Mouse (Mus musculus) intestine, postnatal 0 days (tissue): ENCODE data around the gene Gm10912. TPM values are rescaled to one million over a fixed set of nuclear protein-coding genes. Genes with fewer than 3 reads are reported as not detected.

Experiments
- ATAC-seq: fragments of 200-750 bp; cut with Nextera tagmentation; 2 replicates; pipeline ENCODE4 v1.8.0; 2017; ENCODE audit warnings: mild to moderate bottlenecking, moderate TSS enrichment, moderate library complexity
- H3K27ac ChIP-seq: fragments of 300-500 bp; sonication (generic); 2 replicates; pipeline ENCODE4 v1.5.1; 2014; ENCODE audit warnings: mild to moderate bottlenecking, low read depth, low read length, moderate library complexity
- H3K27me3 ChIP-seq: fragments of 300-500 bp; sonication (generic); replicated peaks from 2 replicates; pipeline ENCODE4 v1.6.1; 2014; ENCODE audit warnings: low read length, mixed read lengths; ENCODE audit not compliant: control insufficient read depth, insufficient read depth
- H3K36me3 ChIP-seq: fragments of 300-500 bp; sonication (generic); 2 replicates; pipeline ENCODE4 v1.6.1; 2014; ENCODE audit warnings: mild to moderate bottlenecking, moderate library complexity; ENCODE audit not compliant: control insufficient read depth, insufficient read depth
- H3K4me1 ChIP-seq: fragments of 300-500 bp; sonication (generic); replicated peaks from 2 replicates; pipeline ENCODE4 v1.6.1; 2014; ENCODE audit warnings: antibody characterized with exemption, low read length, mixed read lengths; ENCODE audit not compliant: control insufficient read depth, insufficient read depth
- H3K4me2 ChIP-seq: fragments of 300-500 bp; sonication (generic); replicated peaks from 2 replicates; pipeline ENCODE4 v1.6.1; 2014; ENCODE audit warnings: low read depth, mild to moderate bottlenecking, moderate library complexity
- H3K4me3 ChIP-seq: fragments of 300-500 bp; sonication (generic); 2 replicates; pipeline ENCODE4 v1.5.1; 2014; ENCODE audit warnings: low read depth, low read length
- H3K9ac ChIP-seq: fragments of 300-500 bp; sonication (generic); 2 replicates; pipeline ENCODE4 v1.6.1; 2014; ENCODE audit warnings: mild to moderate bottlenecking, low read depth, low read length
- H3K9me3 ChIP-seq: fragments of 300-500 bp; sonication (generic); 2 replicates; pipeline ENCODE4 v1.6.1; 2016; ENCODE audit warnings: mixed run types; ENCODE audit not compliant: control insufficient read depth
- CTCF ChIP-seq: sonication (generic); IDR thresholded peaks from 2 replicates; pipeline ENCODE4 v1.5.1; 2016; ENCODE audit warnings: low read depth, mild to moderate bottlenecking, control low read depth, antibody characterized with exemption, moderate library complexity
- WGBS: fragments of 180-500 bp; shearing (Covaris S2); extraction: QIAGEN DNeasy Blood & Tissue Kit; methylation state at CpG from one replicate; pipeline ENCODE4 v1.1.7; 2014; 5-methylcytosine and 5-hydroxymethylcytosine counted together
- polyA plus RNA-seq: library from polyadenylated mRNA; unstranded; fragments of >200 nt; fragmentation: Nextera tagmentation; extraction: Ambion mirVana; gene quantifications from 2 replicates; pipeline ENCODE4 v1.2.1, GENCODE M21; 2015

The Gm10912 gene
- polyA plus RNA-seq, 1 experiment from 2014 or later: not detected

DNA sequence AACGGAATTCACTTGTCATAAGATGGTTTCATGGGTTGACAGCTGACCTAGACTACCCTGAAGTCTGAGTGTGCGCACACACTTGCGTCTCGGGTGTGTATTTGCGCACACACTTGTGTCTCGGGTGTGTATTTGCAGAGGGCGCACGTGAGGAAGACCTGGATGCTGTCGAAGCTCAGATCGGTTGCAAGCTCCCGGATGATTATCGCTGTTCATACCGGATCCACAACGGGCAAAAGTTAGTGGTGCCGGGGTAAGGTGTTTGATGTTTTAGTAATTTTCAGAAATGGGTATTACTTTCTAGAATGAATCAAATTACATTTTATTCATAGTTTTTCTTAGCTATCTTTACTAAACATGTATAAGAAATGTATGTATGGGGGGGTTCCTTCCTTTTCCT lies 22.9 kb upstream of the Gm10912 start:
- TF ChIP-seq CTCF: no peak
- Histone ChIP-seq H3K4me3 (no peak overlapping the region), H3K4me2 (no peak overlapping the region), H3K27ac (no peak overlapping the region), H3K9ac (no peak overlapping the region), H3K9me3 (no peaks in the 10 kb centered on the region), H3K27me3 (no peaks in the 10 kb centered on the region), H3K4me1 (no peaks in the 10 kb centered on the region), H3K36me3 (peaks cover 26% of the 10 kb centered on the region)
- ATAC-seq: no peak
- WGBS: 93% methylated on average over 15 of the region's 15 CpGs

DNA sequence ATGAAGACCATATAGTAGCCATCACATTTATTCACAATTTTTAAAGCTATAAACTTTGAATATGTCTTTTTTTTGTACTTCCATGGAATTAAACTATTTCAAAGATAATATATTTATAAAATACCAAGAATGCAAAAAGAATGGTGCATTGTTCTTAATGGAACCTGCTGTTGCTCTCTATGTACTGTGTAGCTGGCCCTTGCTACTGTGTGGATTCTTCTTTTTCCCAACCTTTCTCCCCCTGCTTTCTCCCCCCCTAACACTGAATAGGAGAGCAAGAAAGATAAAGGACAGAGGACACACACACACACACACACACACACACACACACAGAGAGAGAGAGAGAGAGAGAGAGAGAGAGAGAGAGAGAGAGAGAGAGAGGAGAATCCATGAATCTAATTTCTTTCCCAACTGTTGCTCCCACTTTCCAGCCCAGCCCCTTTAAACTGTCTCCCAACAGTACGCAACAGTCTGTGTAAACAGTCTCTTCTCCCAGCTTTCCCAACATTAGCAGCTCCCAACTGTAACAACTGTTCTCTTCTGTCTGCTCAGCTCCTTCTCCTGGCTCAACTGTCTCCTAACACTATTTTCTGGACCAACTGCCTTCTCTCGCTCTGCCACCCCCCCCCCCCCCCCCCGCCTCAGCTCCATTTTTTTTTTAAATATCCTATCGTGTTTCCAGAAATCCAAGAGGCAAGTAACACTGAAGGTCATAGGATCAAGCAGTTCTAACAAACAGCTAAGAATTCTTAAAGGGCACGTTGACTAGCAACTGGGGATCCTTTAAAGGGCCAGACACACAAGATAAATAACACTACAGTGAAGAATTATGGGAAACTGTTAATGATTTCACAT lies 21.8 kb upstream of the Gm10912 start:
- H3K9ac ChIP-seq: no peak overlapping the region
- no peaks in the 10 kb centered on the region for H3K27me3 ChIP-seq
- H3K36me3 ChIP-seq: peaks cover 30% of the 10 kb centered on the region
- H3K9me3 ChIP-seq: no peaks in the 10 kb centered on the region
- no peak for TF ChIP-seq CTCF
- H3K4me1 ChIP-seq: no peaks in the 10 kb centered on the region
- 36% methylated on average over 5 of the region's 5 CpGs for WGBS
- no peak for ATAC-seq
- no peak overlapping the region; the same call in 1 of the 2 replicates for H3K27ac ChIP-seq
- no peak overlapping the region for H3K4me3 ChIP-seq
- H3K4me2 ChIP-seq: no peak overlapping the region

DNA sequence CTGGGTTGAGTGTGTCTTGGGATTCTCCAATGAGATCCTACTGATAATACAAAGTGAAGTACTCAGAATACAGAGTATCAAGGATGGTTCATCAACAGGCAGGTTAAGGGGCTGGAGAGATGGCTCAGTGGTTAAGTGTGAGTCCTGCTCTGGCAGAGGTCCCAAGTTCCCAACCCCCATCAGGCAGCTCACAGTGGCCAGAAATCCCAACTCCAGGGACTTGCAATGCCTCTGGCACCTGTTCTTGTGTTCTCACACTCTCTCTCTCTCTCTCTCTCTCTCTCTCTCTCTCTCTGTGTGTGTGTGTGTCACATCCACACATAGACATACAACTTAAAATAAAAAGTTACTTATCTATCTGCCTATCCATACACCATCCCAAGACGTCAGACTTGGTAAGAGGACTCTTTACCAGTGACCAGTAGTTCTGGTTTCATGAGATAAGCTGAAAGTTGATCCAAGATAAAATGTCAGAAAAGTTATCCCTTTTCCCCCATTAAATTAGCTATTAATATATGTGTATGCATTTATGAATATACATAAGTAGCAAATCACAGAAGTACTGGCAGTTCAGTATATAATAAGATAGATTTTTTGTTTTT lies 21.0 kb upstream of the Gm10912 start:
- no peak for TF ChIP-seq CTCF
- 79% methylated on average over 1 of the region's 1 CpGs for WGBS
- no peak for ATAC-seq

DNA sequence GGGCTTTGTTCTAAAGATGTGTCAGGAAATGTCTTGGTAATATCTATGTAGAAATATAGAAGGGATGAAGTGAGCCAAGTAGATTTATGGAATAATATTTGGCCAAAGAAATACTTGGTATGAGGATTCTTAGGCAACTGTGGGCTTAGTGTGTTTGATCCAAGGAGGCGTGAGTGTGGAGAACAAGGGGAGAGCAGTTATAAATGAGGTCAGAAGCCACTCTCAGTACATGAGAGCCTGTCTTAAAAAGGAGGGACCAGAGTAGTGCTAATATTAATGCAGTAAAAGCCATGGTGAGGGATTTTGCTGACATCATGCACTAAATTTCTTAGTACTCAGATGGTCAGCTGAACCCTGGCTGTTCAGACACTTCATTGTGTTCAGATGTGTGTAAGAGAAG lies 7.2 kb upstream of the Gm10912 start:
- no peaks in the 10 kb centered on the region for H3K4me1 ChIP-seq
- H3K9ac ChIP-seq: no peak overlapping the region
- H3K4me3 ChIP-seq: no peak overlapping the region
- no peaks in the 10 kb centered on the region for H3K9me3 ChIP-seq
- peaks cover 36% of the 10 kb centered on the region for H3K36me3 ChIP-seq
- WGBS: 80% methylated on average over 1 of the region's 1 CpGs
- H3K27me3 ChIP-seq: no peaks in the 10 kb centered on the region
- no peak overlapping the region for H3K27ac ChIP-seq
- no peak for TF ChIP-seq CTCF
- ATAC-seq: no peak
- H3K4me2 ChIP-seq: no peak overlapping the region

More for the DNA sequence above, 21.0 kb upstream of the Gm10912 start:
- Histone ChIP-seq H3K36me3 (peaks cover 27% of the 10 kb centered on the region), H3K9ac (no peak overlapping the region), H3K9me3 (no peaks in the 10 kb centered on the region), H3K4me1 (no peaks in the 10 kb centered on the region), H3K27me3 (no peaks in the 10 kb centered on the region), H3K27ac (no peak overlapping the region), H3K4me2 (no peak overlapping the region), H3K4me3 (no peak overlapping the region)

DNA sequence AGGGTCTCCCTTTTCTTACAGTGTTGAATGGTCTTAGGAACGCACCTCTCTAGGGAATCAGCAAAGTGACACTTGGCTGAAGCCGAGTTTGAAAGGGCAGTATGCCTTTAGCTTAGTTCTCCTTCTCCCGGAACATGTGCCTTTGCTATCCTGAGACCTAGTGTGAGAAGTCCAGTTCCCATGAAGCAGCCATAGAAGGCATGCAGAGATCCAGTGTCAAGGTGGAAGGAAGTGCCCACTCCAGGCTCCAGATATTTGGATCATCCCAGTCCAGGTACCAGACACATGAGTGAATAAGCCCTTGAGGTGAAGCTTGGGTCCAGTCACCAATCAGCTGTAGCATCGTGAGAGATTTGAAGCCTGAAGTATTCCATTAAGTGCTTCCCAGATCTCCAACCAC lies 6.7 kb upstream of the Gm10912 start:
- Histone ChIP-seq H3K4me2 (no peak overlapping the region), H3K9me3 (no peaks in the 10 kb centered on the region), H3K27ac (no peak overlapping the region), H3K27me3 (no peaks in the 10 kb centered on the region), H3K4me3 (no peak overlapping the region), H3K36me3 (peaks cover 32% of the 10 kb centered on the region), H3K9ac (no peak overlapping the region), H3K4me1 (no peaks in the 10 kb centered on the region)
- no peak for TF ChIP-seq CTCF
- ATAC-seq: no peak
- WGBS: 93% methylated on average over 4 of the region's 4 CpGs

DNA sequence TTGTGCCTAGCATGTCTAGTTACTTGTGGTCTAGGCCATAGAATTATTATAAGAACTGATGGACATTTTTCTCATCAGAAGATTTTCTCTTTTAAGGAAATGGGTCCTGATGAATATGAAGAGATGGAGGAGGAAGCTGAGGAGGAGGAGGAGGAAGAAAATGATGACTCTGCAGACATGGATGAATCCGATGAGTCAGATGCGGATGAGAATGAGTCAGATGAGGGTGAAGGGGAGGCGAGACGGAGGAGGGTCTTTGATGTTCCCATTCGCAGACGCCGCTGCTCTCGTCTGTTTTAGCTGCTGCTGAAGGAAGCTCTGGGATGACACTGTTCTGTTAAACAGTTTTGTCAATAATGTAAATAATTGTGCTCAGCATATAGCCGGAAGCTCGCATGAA lies 5.8 kb upstream of the Gm10912 start:
- WGBS: 76% methylated on average over 10 of the region's 10 CpGs

More for the DNA sequence above, 5.8 kb upstream of the Gm10912 start:
- H3K4me3 ChIP-seq: no peak overlapping the region
- no peak overlapping the region; the same call in 1 of the 2 replicates for H3K27ac ChIP-seq
- H3K36me3 ChIP-seq: peaks cover 23% of the 10 kb centered on the region
- TF ChIP-seq CTCF: no peak
- no peak overlapping the region for H3K9ac ChIP-seq
- no peaks in the 10 kb centered on the region for H3K27me3 ChIP-seq
- no peak for ATAC-seq
- H3K4me1 ChIP-seq: no peaks in the 10 kb centered on the region
- H3K4me2 ChIP-seq: no peak overlapping the region
- no peaks in the 10 kb centered on the region for H3K9me3 ChIP-seq
